Mouse (Mus musculus) embryonic fibroblast, embryonic 13.5 days (primary cell): ENCODE results near the gene Soat2.

ENCODE experiments used
- CTCF ChIP-seq: IDR thresholded peaks from 2 replicates; pipeline ENCODE4 v1.5.1; 2011; ENCODE audit warnings: mild to moderate bottlenecking, control low read depth, low read length, moderate library complexity, borderline replicate concordance; ENCODE audit not compliant: insufficient read depth
- POLR2A ChIP-seq: IDR thresholded peaks from 2 replicates; pipeline ENCODE4 v1.6.1; 2011; ENCODE audit warnings: low read depth, mild to moderate bottlenecking, control low read depth, low read length, moderate library complexity

DNA sequence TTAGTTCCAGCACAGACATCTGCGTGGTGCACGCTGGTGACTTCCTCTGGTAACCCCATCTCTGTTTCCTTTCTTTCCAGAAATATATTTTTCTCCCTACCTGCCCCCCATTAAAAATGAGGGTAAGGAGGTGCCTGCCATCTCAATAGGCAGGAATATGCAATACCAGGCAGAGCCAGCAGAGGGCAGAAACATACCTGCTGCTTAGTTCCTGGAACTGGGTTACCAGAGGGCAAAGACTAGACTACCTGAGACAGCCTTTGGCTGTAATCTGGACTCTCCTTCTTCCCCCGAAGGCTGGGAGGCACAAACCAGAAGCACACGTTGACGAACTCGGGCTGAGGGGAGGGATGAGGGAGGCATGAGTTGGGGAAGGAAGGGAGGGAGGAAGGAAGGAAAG is 28.0 kb downstream of the Soat2 start:
- TF ChIP-seq POLR2A (no peak), CTCF (peak; percentile 50; the same call in 1 of the 2 replicates)
